Mouse (Mus musculus): ENCODE data around the gene Dapk2. TPM values are rescaled to one million over a fixed set of nuclear protein-coding genes. Genes with fewer than 3 reads are reported as not detected.
A peak's percentile ranks its signal among the peaks of the same experiment; 100 is the strongest.

The Dapk2 gene
- total RNA-seq, 2 experiments from 2014 or later = 0.61 to 1.4 TPM

GRCm38 (mm10) chr9:66225737-66226485, 67.9 kb downstream of the Dapk2 start:
- no peak for DNase-seq (ENCODE audit: extremely low spot score in 1 of 2, low spot score in 1 of 2)

GRCm38 (mm10) chr9:66228456-66229151, 70.6 kb downstream of the Dapk2 start:
- no peak for DNase-seq (ENCODE audit: extremely low spot score in 1 of 2, low spot score in 1 of 2)

GRCm38 (mm10) chr9:66231820-66232479, 73.9 kb downstream of the Dapk2 start:
- no peak for DNase-seq (ENCODE audit: extremely low spot score in 1 of 2, low spot score in 1 of 2)

DNA sequence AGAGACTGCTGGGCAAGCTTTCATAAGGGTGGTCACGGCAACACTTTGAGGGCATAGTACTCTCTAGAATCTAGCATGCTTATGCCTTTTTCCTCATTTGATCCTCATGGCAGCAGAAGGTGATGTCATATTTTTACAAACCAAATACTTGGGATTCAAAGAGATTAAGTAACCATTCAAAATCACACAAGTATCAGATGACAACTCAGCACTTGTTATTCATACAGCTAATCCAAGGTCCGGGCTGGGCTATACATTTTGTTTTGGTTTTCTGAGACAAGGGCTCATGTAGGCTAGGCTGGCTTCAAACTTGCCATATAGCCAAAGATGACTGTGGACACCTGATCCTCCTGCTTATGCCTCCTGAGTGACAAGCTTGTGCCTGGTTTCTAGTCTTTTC, 78.6 kb downstream of the Dapk2 start:
- no peak for DNase-seq (ENCODE audit: extremely low spot score in 1 of 2, low spot score in 1 of 2)

DNA sequence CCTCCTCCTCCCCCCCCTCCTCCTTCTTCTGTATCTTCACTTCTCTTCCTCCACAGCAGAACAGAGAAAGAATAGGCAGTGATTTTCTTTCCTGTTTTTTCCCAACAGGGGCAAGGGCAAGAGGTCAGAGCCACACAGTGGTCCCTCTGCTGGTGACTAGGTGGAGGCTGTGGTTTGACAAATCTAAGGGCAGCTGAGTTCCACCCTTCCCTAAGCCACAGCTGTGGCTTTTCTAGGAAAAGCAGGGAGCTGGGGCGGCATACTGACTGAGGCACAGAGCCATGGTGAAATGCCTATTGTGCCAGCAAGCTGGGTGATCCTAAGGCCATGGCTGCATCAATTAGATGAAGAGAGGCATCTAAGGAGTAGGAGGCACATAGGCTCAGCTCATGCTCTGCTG, 79.7 kb downstream of the Dapk2 start:
- DNase-seq (ENCODE audit: extremely low spot score in 1 of 2, low spot score in 1 of 2) = no peak

DNA sequence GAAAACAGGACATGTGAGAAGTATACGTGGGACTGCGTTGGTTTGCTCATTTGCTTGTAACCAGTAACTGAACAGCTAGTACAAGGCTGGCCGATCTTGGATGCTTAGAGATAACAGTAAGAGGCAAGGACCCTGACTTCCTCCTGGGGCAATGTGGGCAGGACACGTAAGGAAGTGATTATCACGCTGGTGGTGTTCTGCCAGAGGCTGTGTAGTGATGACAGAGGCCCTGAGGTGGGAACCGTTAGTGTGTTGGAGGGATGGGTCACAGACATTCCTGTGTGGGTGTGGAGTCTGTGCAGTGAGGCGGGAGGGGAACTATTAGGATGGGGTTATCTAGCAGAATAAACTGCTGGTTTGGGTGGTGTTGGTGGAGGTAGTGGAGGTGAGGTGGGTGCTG, 81.2 kb downstream of the Dapk2 start:
- no peak for DNase-seq (ENCODE audit: extremely low spot score in 1 of 2, low spot score in 1 of 2)

- no peak for DNase-seq (ENCODE audit: extremely low spot score in 1 of 2, low spot score in 1 of 2)
These were observed 81.7 kb downstream of the Dapk2 start for GRCm38 (mm10) chr9:66239691-66240090.

DNA sequence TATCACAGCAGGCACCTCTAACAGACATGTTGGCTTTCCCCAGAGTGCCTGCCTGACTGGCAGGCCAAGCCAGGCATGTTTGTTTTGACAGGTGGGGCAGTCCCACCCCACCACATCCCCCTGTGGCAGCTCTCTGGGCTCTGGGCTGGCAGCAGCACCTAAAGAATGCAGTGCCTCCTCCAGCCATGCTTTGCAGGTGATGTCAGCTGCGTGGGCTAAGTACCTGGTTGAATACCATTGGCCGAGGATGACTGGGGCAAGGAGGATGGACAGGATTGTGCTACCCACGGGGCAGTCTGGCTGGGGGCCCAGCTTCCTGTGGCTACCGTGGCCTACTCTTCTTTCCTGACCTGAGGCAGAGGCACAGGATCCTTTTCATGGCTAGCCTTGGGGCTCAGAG, 82.5 kb downstream of the Dapk2 start:
- DNase-seq (ENCODE audit: extremely low spot score in 1 of 2, low spot score in 1 of 2) = no peak

DNA sequence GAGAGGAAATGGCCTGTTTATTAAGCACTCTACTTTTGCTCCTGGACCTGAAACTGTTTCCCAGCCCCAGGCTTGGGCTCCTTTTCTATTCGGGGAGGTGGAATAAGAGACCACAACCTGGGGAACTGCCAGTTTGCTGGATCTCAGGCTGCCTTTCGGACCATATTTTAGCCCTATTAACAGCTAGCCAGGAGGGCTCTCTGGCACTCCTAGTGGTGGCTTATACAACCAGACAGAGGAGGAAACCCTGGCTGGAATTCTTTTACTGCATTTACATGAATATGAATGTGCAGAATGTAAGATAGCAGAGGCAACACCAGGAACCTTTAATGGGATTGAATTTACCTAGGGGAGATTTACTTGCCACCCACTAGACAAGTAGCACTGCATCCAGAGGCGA, 83.0 kb downstream of the Dapk2 start:
- DNase-seq (ENCODE audit: extremely low spot score in 1 of 2, low spot score in 1 of 2) = peak in 1 of 2 experiments; percentile 13

- DNase-seq (ENCODE audit: extremely low spot score in 1 of 2, low spot score in 1 of 2) = no peak
These were observed 83.7 kb downstream of the Dapk2 start for GRCm38 (mm10) chr9:66241722-66242121.

DNA sequence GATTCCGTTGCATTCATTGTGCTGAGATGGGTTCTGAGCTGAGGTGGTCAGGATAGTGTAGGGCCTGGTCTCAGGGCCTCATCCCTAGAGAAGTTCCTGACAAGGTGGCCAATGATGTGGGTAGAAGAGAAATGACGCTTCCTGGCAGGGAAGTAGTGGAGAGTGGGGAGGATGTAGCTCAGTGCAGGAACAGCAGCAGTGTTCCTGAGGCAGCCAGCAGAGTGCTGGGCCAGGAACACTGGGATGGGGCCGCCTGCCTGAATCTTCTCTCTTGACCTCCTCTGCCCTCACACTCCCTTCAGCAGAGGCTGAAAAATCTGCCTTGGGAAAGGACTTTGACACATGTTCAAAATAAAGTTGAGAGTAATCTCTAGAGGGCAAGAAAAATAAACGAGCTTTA, 85.2 kb downstream of the Dapk2 start:
- no peak for DNase-seq (ENCODE audit: extremely low spot score in 1 of 2, low spot score in 1 of 2)

- DNase-seq (ENCODE audit: extremely low spot score in 1 of 2, low spot score in 1 of 2) = no peak
These were observed 86.1 kb downstream of the Dapk2 start for GRCm38 (mm10) chr9:66244079-66244478.

DNA sequence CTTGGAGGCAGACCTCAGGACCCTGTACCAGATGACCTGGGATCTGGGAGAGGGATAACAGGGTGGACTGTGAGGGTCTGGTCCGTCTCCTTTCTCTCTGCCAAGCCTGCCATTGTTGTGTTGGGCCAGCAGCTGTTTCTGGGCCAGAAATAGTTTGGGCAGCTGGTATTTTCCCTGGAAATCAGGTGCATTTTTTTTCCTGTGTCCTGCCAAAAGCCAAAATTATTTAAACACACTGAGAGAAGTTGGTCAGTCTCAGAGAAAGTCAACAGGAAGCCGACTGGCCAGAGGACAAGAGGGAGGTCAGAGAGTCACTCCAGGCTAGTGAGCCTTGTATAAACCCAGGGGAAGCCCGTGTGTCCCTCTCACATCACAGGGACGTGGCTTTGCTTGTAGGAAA, 87.7 kb downstream of the Dapk2 start:
- DNase-seq (ENCODE audit: extremely low spot score in 1 of 2, low spot score in 1 of 2) = no peak

GRCm38 (mm10) chr9:66249281-66249680, 91.3 kb downstream of the Dapk2 start:
- no peak for DNase-seq (ENCODE audit: extremely low spot score in 1 of 2, low spot score in 1 of 2)

DNA sequence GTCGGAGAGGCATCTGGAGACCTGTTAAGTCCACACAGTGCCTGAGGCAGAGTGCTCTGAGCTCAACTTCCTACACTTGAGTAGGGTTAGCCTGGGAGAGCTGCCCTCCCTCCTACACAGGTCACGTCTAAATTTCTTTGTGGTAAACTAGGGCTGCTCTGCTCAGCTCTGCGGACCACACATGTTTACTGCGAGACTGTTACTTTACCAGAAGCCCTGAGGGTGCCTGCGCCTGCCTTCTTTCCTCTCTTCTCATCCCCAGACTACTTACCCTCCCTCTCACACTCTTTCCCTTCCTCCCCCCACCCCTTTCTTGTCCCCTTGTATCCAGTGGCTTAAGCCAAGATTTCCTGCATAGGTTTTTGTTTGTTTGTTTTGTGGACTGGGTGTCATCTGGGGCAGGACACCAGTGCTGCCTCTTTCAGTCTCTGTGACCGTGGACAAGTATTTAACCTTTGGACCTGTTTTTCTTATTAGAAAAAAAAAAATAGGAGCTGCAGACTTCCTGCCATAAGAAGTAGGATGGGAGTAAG, 93.2 kb downstream of the Dapk2 start:
- no peak for DNase-seq (ENCODE audit: extremely low spot score in 1 of 2, low spot score in 1 of 2)

DNA sequence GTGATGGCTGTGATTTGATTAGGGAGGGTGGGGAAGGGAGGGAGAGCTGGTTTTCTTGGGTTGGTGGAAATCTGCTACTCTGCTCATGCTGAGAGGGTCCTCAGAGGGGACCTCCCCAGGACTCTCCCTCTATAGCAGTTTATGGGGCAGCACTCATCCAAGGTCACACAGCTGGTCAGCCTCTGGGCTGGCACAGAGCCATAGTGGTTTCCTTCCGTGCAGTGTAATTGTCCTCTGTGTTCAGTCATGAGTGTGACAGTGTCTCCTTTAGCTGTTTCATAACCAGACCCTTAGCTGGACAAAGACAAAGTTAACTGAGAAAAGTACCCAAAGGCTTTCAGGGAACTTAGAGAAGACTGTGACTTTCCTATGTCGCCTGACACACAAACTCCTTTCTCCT, 103.7 kb downstream of the Dapk2 start:
- no peak for DNase-seq (ENCODE audit: extremely low spot score in 1 of 2, low spot score in 1 of 2)

- no peak for DNase-seq (ENCODE audit: extremely low spot score in 1 of 2, low spot score in 1 of 2)
These were observed 105.7 kb downstream of the Dapk2 start for GRCm38 (mm10) chr9:66263701-66264100.

- no peak for DNase-seq (ENCODE audit: extremely low spot score in 1 of 2, low spot score in 1 of 2)
These were observed 107.6 kb downstream of the Dapk2 start for GRCm38 (mm10) chr9:66265645-66266044.

DNA sequence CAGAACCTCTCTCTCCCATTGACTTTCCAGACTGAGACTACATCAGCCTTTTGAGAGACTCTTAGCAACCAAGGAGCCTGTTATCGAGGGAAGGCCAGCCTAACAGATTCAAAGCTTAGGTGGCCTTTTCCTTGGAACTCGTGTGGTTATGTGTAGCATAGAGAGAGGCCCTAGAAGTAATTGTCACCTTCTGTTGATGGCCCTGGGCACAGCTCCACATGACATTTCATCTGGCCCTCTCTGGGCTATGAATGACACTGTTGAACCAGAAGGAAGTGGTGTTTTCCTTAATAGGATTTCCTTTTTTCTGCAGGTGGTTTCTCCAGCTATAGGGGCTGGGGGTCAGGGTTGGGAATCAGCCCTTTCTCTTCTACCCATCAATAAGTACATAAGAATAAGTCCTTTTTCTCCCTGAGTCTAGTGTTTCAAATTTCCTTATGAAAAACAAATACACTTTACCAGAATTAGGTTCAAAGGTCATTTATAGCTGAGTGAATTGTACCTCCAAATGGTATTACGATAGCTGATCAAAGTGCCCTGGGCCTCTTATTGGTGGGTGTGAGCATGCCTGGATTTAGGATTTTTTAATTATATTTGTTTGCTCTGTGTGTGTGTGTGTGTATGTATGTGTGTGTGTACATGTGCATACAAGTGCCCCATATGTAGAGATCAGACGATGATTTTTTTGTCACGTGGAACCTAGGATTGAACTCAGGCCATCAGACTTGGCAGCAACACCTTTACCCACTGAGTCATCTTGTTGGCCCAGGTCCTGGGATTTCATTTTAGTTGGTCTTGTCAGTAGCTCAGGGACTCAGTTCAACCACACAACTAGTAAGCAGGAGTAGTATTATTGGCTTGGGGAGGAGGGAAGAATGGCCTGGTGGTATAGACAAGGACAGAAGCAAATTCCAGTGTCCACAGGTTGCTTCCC, 108.5 kb downstream of the Dapk2 start:
- DNase-seq (ENCODE audit: extremely low spot score in 1 of 2, low spot score in 1 of 2) = no peak

DNA sequence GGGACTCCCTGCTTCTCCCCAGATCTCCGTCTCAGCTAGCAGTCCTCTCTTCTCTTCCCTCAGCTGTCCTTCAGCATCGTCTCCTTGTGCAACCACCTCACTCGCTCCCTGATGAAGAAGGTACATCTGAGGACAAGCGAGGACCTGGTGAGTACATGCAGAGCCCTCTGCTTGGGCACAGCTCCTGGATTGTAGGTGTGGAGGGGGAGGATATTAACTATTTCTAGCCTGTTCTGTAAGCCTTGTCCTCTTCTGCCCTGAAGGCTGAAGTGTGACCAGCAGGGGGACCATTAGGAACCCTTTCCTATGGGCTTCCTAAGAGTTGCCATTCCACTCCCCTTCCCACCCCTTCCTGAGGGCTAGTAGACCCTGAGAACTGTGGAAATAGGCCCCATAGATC, 110.8 kb downstream of the Dapk2 start:
- DNase-seq (ENCODE audit: extremely low spot score in 1 of 2, low spot score in 1 of 2) = no peak
